Mouse (Mus musculus): ENCODE measurements at regions not wholly inside any gene's neighbourhood (a gene's known extent, or its start where the extent isn't known, plus 50 kb on each side); places are given as distances from the start of the nearest gene placed in this dataset.

DNA sequence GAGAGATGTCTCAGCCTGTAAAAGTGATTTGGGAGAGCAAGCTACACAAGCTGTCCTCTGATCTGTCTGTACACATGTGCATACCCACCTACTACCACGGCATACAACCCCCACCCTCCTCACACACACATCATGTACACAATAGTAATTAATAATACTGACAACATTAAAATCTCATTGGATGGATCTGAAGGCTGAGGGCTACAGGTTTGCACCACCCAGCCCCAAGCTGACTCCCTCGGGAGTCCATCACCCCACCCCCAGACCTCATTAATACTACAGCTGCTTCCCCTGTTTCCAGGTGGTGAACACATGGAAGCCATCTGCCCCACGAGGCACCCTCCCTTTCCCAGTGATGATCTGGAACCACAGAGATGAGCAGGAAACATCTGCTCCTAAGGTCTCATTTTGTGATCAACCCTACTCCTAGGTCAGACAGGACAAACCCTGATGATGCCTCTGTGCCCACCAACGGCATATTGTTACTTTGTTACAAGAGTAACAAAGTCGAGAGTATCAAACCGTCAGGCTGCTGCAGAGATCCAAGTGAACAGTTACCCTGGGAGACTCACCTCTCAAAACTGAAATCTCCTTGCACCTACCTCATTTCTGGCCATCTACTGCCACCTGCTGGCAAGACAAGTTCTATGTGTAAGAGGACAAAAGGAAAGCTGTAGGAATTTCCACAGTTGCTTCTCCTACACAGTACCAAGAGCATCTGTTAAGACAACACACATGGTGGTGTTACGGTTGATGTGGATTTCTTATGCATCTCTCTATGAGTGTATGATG, 131.6 kb downstream of the Tfcp2l1 start:
- Histone ChIP-seq H3K9ac (ENCODE audit: low read depth, low read length) (no peak overlapping the region), H3K36me3 (ENCODE audit: control insufficient read depth, insufficient read depth) (no peaks in the 10 kb centered on the region), H3K9me3 (ENCODE audit: control insufficient read depth) (no peaks in the 10 kb centered on the region), H3K27me3 (replicated peaks; ENCODE audit: control insufficient read depth, insufficient read depth, low read length) (no peaks in the 10 kb centered on the region), H3K27ac (ENCODE audit: low read depth, low read length) (no peak overlapping the region), H3K4me1 (replicated peaks; ENCODE audit: control insufficient read depth, insufficient read depth, low read length) (no peaks in the 10 kb centered on the region), H3K4me3 (ENCODE audit: low read depth, low read length) (no peak overlapping the region), H3K4me2 (replicated peaks; ENCODE audit: low read depth) (no peak overlapping the region)
- WGBS, result 22% methylated on average over 7 of the region's 7 CpGs
- ATAC-seq, result 0 out of 2 replicates have a peak, but pooled peaks have one; percentile 41
- TF ChIP-seq CTCF (IDR thresholded peaks at IDR 0.05; ENCODE audit: low read depth), result peak; percentile 94

- Histone ChIP-seq H3K9ac (ENCODE audit: low read depth, low read length) (no peak overlapping the region), H3K4me3 (ENCODE audit: low read depth, low read length) (no peak overlapping the region), H3K4me2 (replicated peaks; ENCODE audit: low read depth) (no peak overlapping the region), H3K27ac (ENCODE audit: low read depth, low read length) (no peak overlapping the region), H3K27me3 (replicated peaks; ENCODE audit: control insufficient read depth, insufficient read depth, low read length) (no peaks in the 10 kb centered on the region), H3K36me3 (ENCODE audit: control insufficient read depth, insufficient read depth) (no peaks in the 10 kb centered on the region), H3K9me3 (ENCODE audit: control insufficient read depth) (no peaks in the 10 kb centered on the region), H3K4me1 (replicated peaks; ENCODE audit: control insufficient read depth, insufficient read depth, low read length) (no peaks in the 10 kb centered on the region)
- no peak for TF ChIP-seq CTCF (IDR thresholded peaks at IDR 0.05; ENCODE audit: low read depth)
- ATAC-seq, result no peak
- 75% methylated on average over 9 of the region's 9 CpGs for WGBS
Measured at GRCm38 (mm10) chr1:118765525-118765924, 137.8 kb downstream of the Tfcp2l1 start.

DNA sequence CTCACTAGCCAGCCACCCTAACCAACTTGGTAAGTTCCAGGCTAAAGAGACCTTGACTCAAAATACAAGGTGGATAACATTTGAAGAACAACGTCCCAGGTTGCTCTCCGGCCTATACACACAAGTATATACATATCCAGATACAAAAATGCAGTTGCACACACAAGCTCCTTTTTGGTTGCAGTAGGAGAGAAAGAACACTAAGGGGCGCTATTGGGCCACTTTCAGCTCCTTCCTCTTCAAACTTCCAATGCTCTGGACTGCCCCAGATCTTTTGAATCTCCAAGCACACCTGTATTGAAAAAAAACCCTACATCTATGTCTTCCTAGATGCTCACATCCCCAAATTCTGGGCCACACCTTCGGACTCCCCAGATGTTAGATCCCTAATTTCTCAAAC, 141.1 kb downstream of the Tfcp2l1 start:
- no peaks in the 10 kb centered on the region for H3K36me3 ChIP-seq (ENCODE audit: control insufficient read depth, insufficient read depth)
- H3K9ac ChIP-seq (ENCODE audit: low read depth, low read length), result no peak overlapping the region
- no peaks in the 10 kb centered on the region for H3K9me3 ChIP-seq (ENCODE audit: control insufficient read depth)
- peak; percentile 78 for TF ChIP-seq CTCF (IDR thresholded peaks at IDR 0.05; ENCODE audit: low read depth)
- no peaks in the 10 kb centered on the region for H3K4me1 ChIP-seq (replicated peaks; ENCODE audit: control insufficient read depth, insufficient read depth, low read length)
- no peak overlapping the region for H3K4me2 ChIP-seq (replicated peaks; ENCODE audit: low read depth)
- H3K27me3 ChIP-seq (replicated peaks; ENCODE audit: control insufficient read depth, insufficient read depth, low read length), result no peaks in the 10 kb centered on the region
- ATAC-seq, result no peak
- WGBS, result 19% methylated on average over 4 of the region's 4 CpGs
- no peak overlapping the region for H3K4me3 ChIP-seq (ENCODE audit: low read depth, low read length)
- H3K27ac ChIP-seq (ENCODE audit: low read depth, low read length), result no peak overlapping the region

DNA sequence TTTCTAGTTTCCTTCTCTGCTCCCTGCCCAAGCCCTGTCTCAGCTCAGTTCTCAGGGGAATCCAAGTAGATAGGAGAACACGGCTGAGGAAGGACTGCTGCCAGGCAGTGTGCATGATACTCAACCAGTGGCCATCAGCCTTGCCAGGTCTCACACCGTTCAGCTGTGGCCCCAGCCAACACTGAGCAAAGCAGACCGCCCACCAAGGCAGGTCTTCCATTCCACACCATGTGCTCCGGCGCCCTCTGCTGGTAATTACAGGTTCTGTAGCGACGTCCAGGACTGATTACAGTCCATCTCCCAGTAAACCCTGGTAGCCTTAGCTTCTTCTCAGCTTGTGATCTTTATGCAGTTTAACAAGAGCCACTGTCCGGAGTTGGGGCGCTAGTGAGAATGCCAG, 144.5 kb downstream of the Tfcp2l1 start:
- no peak overlapping the region for H3K27ac ChIP-seq (ENCODE audit: low read depth, low read length)
- no peaks in the 10 kb centered on the region for H3K36me3 ChIP-seq (ENCODE audit: control insufficient read depth, insufficient read depth)
- H3K4me3 ChIP-seq (ENCODE audit: low read depth, low read length), result no peak overlapping the region
- no peaks in the 10 kb centered on the region for H3K4me1 ChIP-seq (replicated peaks; ENCODE audit: control insufficient read depth, insufficient read depth, low read length)
- ATAC-seq, result no peak
- H3K9ac ChIP-seq (ENCODE audit: low read depth, low read length), result no peak overlapping the region
- H3K9me3 ChIP-seq (ENCODE audit: control insufficient read depth), result no peaks in the 10 kb centered on the region
- no peak overlapping the region for H3K4me2 ChIP-seq (replicated peaks; ENCODE audit: low read depth)
- no peaks in the 10 kb centered on the region for H3K27me3 ChIP-seq (replicated peaks; ENCODE audit: control insufficient read depth, insufficient read depth, low read length)
- WGBS, result 25% methylated on average over 9 of the region's 9 CpGs
- peak; percentile 86 for TF ChIP-seq CTCF (IDR thresholded peaks at IDR 0.05; ENCODE audit: low read depth)

DNA sequence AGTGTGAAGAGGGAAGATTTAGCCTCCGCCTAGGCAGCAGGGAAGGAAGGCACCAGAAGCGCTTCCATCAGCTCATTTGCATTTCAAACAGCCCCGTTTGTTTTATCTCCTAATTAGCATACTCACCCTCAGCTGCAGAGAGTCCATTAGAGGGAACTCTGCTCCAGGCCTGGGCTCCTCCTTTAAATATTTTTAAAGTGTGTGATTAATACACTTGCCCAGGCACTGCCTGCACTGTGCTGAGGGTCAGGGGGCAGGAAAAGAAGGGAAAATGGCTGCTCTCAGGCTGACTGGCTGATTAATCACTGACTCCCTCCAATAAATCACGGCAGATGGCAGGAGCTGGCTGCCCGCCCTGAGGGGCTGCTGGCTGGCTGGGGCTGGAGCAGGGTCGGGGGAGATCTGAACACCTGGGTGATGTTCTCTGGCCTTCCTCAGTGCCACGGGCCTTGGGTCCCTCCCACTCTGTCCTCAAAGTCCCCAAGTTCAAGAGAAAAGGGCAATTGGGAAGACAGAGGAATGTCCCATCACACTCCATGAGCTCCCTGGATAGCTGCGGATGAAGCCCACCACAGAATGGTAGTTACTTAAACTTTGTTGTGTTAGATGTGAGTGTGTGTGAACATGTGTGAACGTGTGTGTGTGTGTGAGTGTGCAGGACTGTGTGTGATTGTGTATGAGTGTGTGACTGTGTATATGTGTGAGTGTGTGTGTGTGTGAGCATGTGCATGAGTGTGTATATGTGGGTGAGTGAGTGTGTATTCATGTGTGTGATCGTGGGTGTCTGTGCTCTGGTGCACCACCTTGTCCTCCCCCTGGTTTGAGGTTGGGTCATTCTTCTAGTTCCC, 149.1 kb downstream of the Tfcp2l1 start:
- TF ChIP-seq CTCF (IDR thresholded peaks at IDR 0.05; ENCODE audit: low read depth), result no peak
- Histone ChIP-seq H3K9ac (ENCODE audit: low read depth, low read length) (no peak overlapping the region), H3K4me1 (replicated peaks; ENCODE audit: control insufficient read depth, insufficient read depth, low read length) (no peaks in the 10 kb centered on the region), H3K36me3 (ENCODE audit: control insufficient read depth, insufficient read depth) (no peaks in the 10 kb centered on the region), H3K27me3 (replicated peaks; ENCODE audit: control insufficient read depth, insufficient read depth, low read length) (no peaks in the 10 kb centered on the region), H3K4me3 (ENCODE audit: low read depth, low read length) (no peak overlapping the region), H3K27ac (ENCODE audit: low read depth, low read length) (no peak overlapping the region), H3K4me2 (replicated peaks; ENCODE audit: low read depth) (no peak overlapping the region), H3K9me3 (ENCODE audit: control insufficient read depth) (no peaks in the 10 kb centered on the region)
- WGBS, result 33% methylated on average over 10 of the region's 10 CpGs
- no peak for ATAC-seq
